Mouse (Mus musculus) MEL (cell line): ENCODE data around the gene Kntc1. TPM values are rescaled to one million over a fixed set of nuclear protein-coding genes. Genes with fewer than 3 reads are reported as not detected.

Experiments
- DNase-seq: peaks from one replicate; pipeline ENCODE4 v3.0.0; 2011; ENCODE audit warnings: low read depth, low spot score
- H3K27ac ChIP-seq: 2 replicates; pipeline ENCODE4 v1.5.1; 2012; ENCODE audit warnings: low read depth, mild to moderate bottlenecking, control low read depth, low read length, moderate library complexity; ENCODE audit not compliant: control insufficient read depth
- H3K27me3 ChIP-seq, 2 experiments: fragments of 150-350 bp in 1 of 2; sonication (generic) in 1 of 2; 2 replicates each; pipeline ENCODE4 v1.6.1; 2012; ENCODE audit warnings: low read length in 2 of 2, mild to moderate bottlenecking in 2 of 2, improper control_type of control experiment in 1 of 2, moderate library complexity in 1 of 2; ENCODE audit not compliant: insufficient read depth in 2 of 2, control insufficient read depth in 1 of 2
- H3K36me3 ChIP-seq, 2 experiments: 2 replicates each; pipeline ENCODE4 v1.6.1; 2012 to 2014; ENCODE audit warnings: low read length in 2 of 2, improper control_type of control experiment in 1 of 2, inconsistent platforms in 1 of 2, mild to moderate bottlenecking in 1 of 2; ENCODE audit not compliant: insufficient read depth in 2 of 2, control insufficient read depth in 1 of 2
- H3K4me1 ChIP-seq, 2 experiments: fragments of 150-350 bp in 1 of 2; sonication (generic) in 1 of 2; 2 replicates each; pipeline ENCODE4 v1.6.1; 2012; ENCODE audit warnings: low read length in 2 of 2, improper control_type of control experiment in 1 of 2, mild to moderate bottlenecking in 1 of 2; ENCODE audit not compliant: insufficient read depth in 2 of 2, control insufficient read depth in 1 of 2
- H3K4me3 ChIP-seq, 2 experiments: fragments of 150-350 bp in 1 of 2; sonication (generic) in 1 of 2; 2 replicates each; pipeline ENCODE4 v1.5.1; 2012; ENCODE audit warnings: low read depth in 2 of 2, low read length in 2 of 2, mild to moderate bottlenecking in 2 of 2, moderate library complexity in 2 of 2, control low read depth in 1 of 2, improper control_type of control experiment in 1 of 2; ENCODE audit not compliant: control insufficient read depth in 1 of 2, insufficient read depth in 1 of 2
- H3K79me2 ChIP-seq: 2 replicates; pipeline ENCODE4 v1.6.1; 2012; ENCODE audit warnings: mild to moderate bottlenecking, low read length, moderate library complexity; ENCODE audit not compliant: control insufficient read depth, poor library complexity, insufficient read depth
- H3K9ac ChIP-seq: 2 replicates; pipeline ENCODE4 v1.6.1; 2012; ENCODE audit warnings: low read depth, mild to moderate bottlenecking, control low read depth, low read length, moderate library complexity; ENCODE audit not compliant: control insufficient read depth, poor library complexity, severe bottlenecking
- H3K9me3 ChIP-seq: fragments of 150-350 bp; sonication (generic); replicated peaks from 2 replicates; pipeline ENCODE4 v1.6.1; 2012; ENCODE audit warnings: mild to moderate bottlenecking, low read length, improper control_type of control experiment, moderate library complexity; ENCODE audit not compliant: insufficient read depth
- BHLHE40 ChIP-seq: IDR thresholded peaks from 2 replicates; pipeline ENCODE4 v1.6.1; 2012; ENCODE audit warnings: low read depth, mild to moderate bottlenecking, inconsistent platforms, low read length, improper control_type of control experiment, borderline replicate concordance
- CHD2 ChIP-seq: IDR thresholded peaks from 2 replicates; pipeline ENCODE4 v1.6.1; 2011; ENCODE audit warnings: low read length, improper control_type of control experiment
- E2F4 ChIP-seq: IDR thresholded peaks from 2 replicates; pipeline ENCODE4 v1.6.1; 2011; ENCODE audit warnings: low read depth, low read length, improper control_type of control experiment, borderline replicate concordance
- ELF1 ChIP-seq: IDR thresholded peaks from 2 replicates; pipeline ENCODE4 v1.6.1; 2014; ENCODE audit warnings: low read depth, mild to moderate bottlenecking, inconsistent platforms, low read length, improper control_type of control experiment, moderate library complexity
- ETS1 ChIP-seq: IDR thresholded peaks from 2 replicates; pipeline ENCODE4 v1.6.1; 2012; ENCODE audit warnings: low read depth, mild to moderate bottlenecking, inconsistent platforms, low read length, improper control_type of control experiment, moderate library complexity
- GATA1 ChIP-seq: IDR thresholded peaks from 2 replicates; pipeline ENCODE4 v1.6.1; 2011; ENCODE audit warnings: low read depth, low read length, improper control_type of control experiment
- HCFC1 ChIP-seq: IDR thresholded peaks from 2 replicates; pipeline ENCODE4 v1.6.1; 2012; ENCODE audit warnings: low read depth, mild to moderate bottlenecking, inconsistent platforms, low read length, improper control_type of control experiment, moderate library complexity
- KAT2A ChIP-seq: conservative IDR thresholded peaks from 2 replicates; pipeline ENCODE4 v1.6.1; 2012; ENCODE audit warnings: low read depth, low read length, improper control_type of control experiment, inconsistent platforms
- MAFK ChIP-seq: IDR thresholded peaks from 2 replicates; pipeline ENCODE4 v1.6.1; 2011; ENCODE audit warnings: low read depth, mild to moderate bottlenecking, low read length, improper control_type of control experiment, borderline replicate concordance
- MAX ChIP-seq: IDR thresholded peaks from 2 replicates; pipeline ENCODE4 v1.6.1; 2011; ENCODE audit warnings: low read length, improper control_type of control experiment
- MAZ ChIP-seq: IDR thresholded peaks from 2 replicates; pipeline ENCODE4 v1.6.1; 2012; ENCODE audit warnings: low read depth, mild to moderate bottlenecking, inconsistent platforms, low read length, improper control_type of control experiment
- MEF2A ChIP-seq: IDR thresholded peaks from 2 replicates; pipeline ENCODE4 v1.6.1; 2014; ENCODE audit warnings: low read depth, mild to moderate bottlenecking, inconsistent platforms, low read length, improper control_type of control experiment; ENCODE audit not compliant: poor library complexity, insufficient replicate concordance, severe bottlenecking; ENCODE audit errors: extremely low read depth
- MXI1 ChIP-seq: IDR thresholded peaks from 2 replicates; pipeline ENCODE4 v1.6.1; 2011; ENCODE audit warnings: mild to moderate bottlenecking, low read depth, low read length, improper control_type of control experiment
- MYB ChIP-seq: IDR thresholded peaks from 2 replicates; pipeline ENCODE4 v1.6.1; 2011; ENCODE audit warnings: mild to moderate bottlenecking, low read depth, low read length, improper control_type of control experiment
- MYC ChIP-seq: IDR thresholded peaks from 2 replicates; pipeline ENCODE4 v1.6.1; 2011; ENCODE audit warnings: low read depth, mild to moderate bottlenecking, low read length, improper control_type of control experiment, moderate library complexity
- NELFE ChIP-seq: IDR thresholded peaks from 2 replicates; pipeline ENCODE4 v1.6.1; 2011; ENCODE audit warnings: low read depth, low read length, improper control_type of control experiment
- NRF1 ChIP-seq: IDR thresholded peaks from 2 replicates; pipeline ENCODE4 v1.6.1; 2014; ENCODE audit warnings: low read depth, mild to moderate bottlenecking, inconsistent platforms, low read length, improper control_type of control experiment, moderate library complexity; ENCODE audit not compliant: poor library complexity, insufficient read depth, severe bottlenecking
- POLR2A ChIP-seq, 2 experiments: IDR thresholded peaks; 2 replicates each; pipeline ENCODE4 v1.6.1; 2011 to 2012; ENCODE audit warnings: low read length in 2 of 2, mild to moderate bottlenecking in 2 of 2, control low read depth in 1 of 2, improper control_type of control experiment in 1 of 2, low read depth in 1 of 2, moderate library complexity in 1 of 2; ENCODE audit not compliant: control insufficient read depth in 1 of 2, insufficient read depth in 1 of 2, poor library complexity in 1 of 2
- POLR2AphosphoS2 ChIP-seq: IDR thresholded peaks from 2 replicates; pipeline ENCODE4 v1.6.1; 2011; ENCODE audit warnings: low read length, improper control_type of control experiment
- POLR2AphosphoS5 ChIP-seq: IDR thresholded peaks from 2 replicates; pipeline ENCODE4 v1.6.1; 2012; ENCODE audit warnings: low read depth, borderline replicate concordance, mild to moderate bottlenecking, inconsistent platforms, low read length, moderate library complexity, mixed read lengths
- RAD21 ChIP-seq: IDR thresholded peaks from 2 replicates; pipeline ENCODE4 v1.6.1; 2011; ENCODE audit warnings: mild to moderate bottlenecking, low read depth, low read length, improper control_type of control experiment
- RCOR1 ChIP-seq: IDR thresholded peaks from 2 replicates; pipeline ENCODE4 v1.6.1; 2012; ENCODE audit warnings: low read depth, mild to moderate bottlenecking, inconsistent platforms, low read length, improper control_type of control experiment
- SIN3A ChIP-seq: IDR thresholded peaks from 2 replicates; pipeline ENCODE4 v1.6.1; 2012; ENCODE audit warnings: low read length, improper control_type of control experiment, inconsistent platforms
- SMC3 ChIP-seq: IDR thresholded peaks from 2 replicates; pipeline ENCODE4 v1.6.1; 2011; ENCODE audit warnings: low read depth, low read length, improper control_type of control experiment
- TAL1 ChIP-seq: IDR thresholded peaks from 2 replicates; pipeline ENCODE4 v1.6.1; 2012; ENCODE audit warnings: mild to moderate bottlenecking, inconsistent platforms, low read length, moderate library complexity, mixed read lengths
- TBP ChIP-seq: IDR thresholded peaks from 2 replicates; pipeline ENCODE4 v1.8.0; 2011; ENCODE audit warnings: low read depth, low read length, improper control_type of control experiment
- TCF12 ChIP-seq: IDR thresholded peaks from 2 replicates; pipeline ENCODE4 v1.6.1; 2014; ENCODE audit warnings: low read depth, mild to moderate bottlenecking, inconsistent platforms, low read length, improper control_type of control experiment, moderate library complexity
- UBTF ChIP-seq: IDR thresholded peaks from 2 replicates; pipeline ENCODE4 v1.6.1; 2012; ENCODE audit warnings: low read depth, mild to moderate bottlenecking, inconsistent platforms, low read length, improper control_type of control experiment, moderate library complexity, borderline replicate concordance; ENCODE audit not compliant: insufficient read depth
- USF1 ChIP-seq: IDR thresholded peaks from 2 replicates; pipeline ENCODE4 v1.6.1; 2014; ENCODE audit warnings: low read depth, mild to moderate bottlenecking, inconsistent platforms, low read length, improper control_type of control experiment, moderate library complexity
- USF2 ChIP-seq, 2 experiments: IDR thresholded peaks; 2 replicates each; pipeline ENCODE4 v1.6.1; 2011 to 2012; ENCODE audit warnings: improper control_type of control experiment in 2 of 2, low read length in 2 of 2, borderline replicate concordance in 1 of 2, inconsistent platforms in 1 of 2, low read depth in 1 of 2, mild to moderate bottlenecking in 1 of 2; ENCODE audit not compliant: insufficient read depth in 1 of 2
- ZC3H11A ChIP-seq: IDR thresholded peaks from 2 replicates; pipeline ENCODE4 v1.6.1; 2012; ENCODE audit warnings: low read depth, mild to moderate bottlenecking, inconsistent platforms, low read length, improper control_type of control experiment
- ZKSCAN1 ChIP-seq: IDR thresholded peaks from 2 replicates; pipeline ENCODE4 v1.6.1; 2012; ENCODE audit warnings: low read depth, mild to moderate bottlenecking, inconsistent platforms, low read length, improper control_type of control experiment, moderate library complexity
- ZNF384 ChIP-seq: IDR thresholded peaks from 2 replicates; pipeline ENCODE4 v1.6.1; 2012; ENCODE audit warnings: low read depth, mild to moderate bottlenecking, inconsistent platforms, low read length, improper control_type of control experiment
- polyA plus RNA-seq, 2 experiments: library from polyadenylated mRNA; stranded (reverse) in 1 of 2; unstranded in 1 of 2; fragments of >175 nt in 1 of 2; fragments of >200 nt in 1 of 2; gene quantifications; 2 replicates each; pipeline versions ENCODE4 v1.2.1 to v1.2.4; 2012; ENCODE audit warnings: low replicate concordance in 2 of 2, low read depth in 1 of 2; ENCODE audit not compliant: insufficient read length in 2 of 2, insufficient read depth in 1 of 2, missing spikeins in 1 of 2
- total RNA-seq: library from RNA; depleted of rRNA; stranded (reverse); fragments of 300-350 nt; gene quantifications from 2 replicates; pipeline ENCODE4 v1.2.3, GENCODE M21; 2012; rRNA removed

Kntc1 gene
- total RNA-seq (27.0 and 28.5 TPM in 2 replicates), polyA plus RNA-seq (10 to 100 TPM in 1 of 2 experiments, not detected in 1; 29.7 TPM)

DNA sequence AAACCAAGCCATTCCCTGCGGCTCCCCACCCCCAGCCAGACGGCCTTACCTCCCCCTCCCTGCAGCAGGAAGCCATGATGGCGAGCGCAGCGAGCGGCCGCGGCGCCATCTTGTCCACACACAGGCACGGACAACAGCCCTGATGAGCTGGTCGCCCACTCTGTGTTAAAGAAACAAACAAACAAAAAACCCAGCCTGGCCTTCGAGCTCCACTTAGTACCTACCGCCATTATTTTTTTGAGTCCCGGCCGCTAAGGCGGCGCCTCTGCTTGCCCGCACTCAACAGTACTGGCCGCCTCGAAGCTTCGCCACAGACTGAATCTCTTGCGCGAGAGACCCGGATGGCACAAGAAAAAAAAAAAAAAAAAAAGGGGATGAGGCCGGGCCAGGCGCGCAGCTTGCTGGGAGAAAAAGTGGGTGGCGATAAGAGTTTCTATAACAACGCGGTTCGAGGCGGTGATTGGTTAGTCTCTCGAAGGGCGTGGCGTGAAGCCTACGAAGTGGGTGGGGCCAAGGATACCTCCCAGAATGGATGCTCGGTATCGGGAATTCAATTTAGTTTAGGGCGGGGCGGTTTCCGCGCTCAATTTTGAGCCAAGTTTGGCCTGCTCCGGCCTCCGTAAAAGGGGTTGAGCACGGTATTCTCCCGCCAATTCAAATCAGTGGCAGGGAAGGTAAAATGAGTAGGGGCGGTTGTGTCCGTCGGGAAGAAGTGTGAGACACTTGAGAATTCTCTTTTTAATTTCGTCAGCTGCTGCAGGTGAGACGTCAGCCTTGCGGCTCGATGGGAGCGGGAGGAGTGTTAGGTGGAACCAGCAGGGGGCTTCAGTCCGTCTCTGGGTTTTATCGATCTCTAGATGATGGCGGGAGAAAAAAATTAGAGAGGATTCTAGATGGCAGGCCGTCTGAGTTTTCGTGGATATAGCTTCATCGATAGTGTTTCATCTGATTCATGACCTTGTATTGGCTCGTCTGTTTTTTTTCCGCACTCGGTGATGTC is at the start of gene Kntc1, which contains the start of gene Rsrc2:
Gene Kntc1 (plus strand): TSS at position 652 of the 1,000 bp plus-strand sequence.
Gene Rsrc2 (minus strand): TSS at position 350 of the 1,000 bp plus-strand sequence.
- Histone ChIP-seq H3K36me3 (peaks cover 19 to 38% of the 10 kb centered on the region in 2 experiments), H3K4me1 (peaks cover 11 to 16% of the 10 kb centered on the region in 2 experiments), H3K79me2 (peaks cover 53% of the 10 kb centered on the region), H3K27ac (peak within 1 kb of the TSS; percentile 95), H3K9ac (peak within 1 kb of the TSS; percentile 94), H3K27me3 (no peaks in the 10 kb centered on the region), H3K4me3 (peak within 1 kb of the TSS; percentile 77 to 86), H3K9me3 (no peaks in the 10 kb centered on the region)
- peak; percentile 99 for DNase-seq
- TF ChIP-seq ETS1 (peak; percentile 46; the same call in 1 of the 2 replicates), USF2 (IDR thresholded peaks at IDR 0.05; ENCODE audit: borderline replicate concordance in 1 of 2, insufficient read depth in 1 of 2, low read depth in 1 of 2, low read length in 2 of 2) (no peak), KAT2A (peak; percentile 53; the same call in 1 of the 2 replicates), ZC3H11A (no peak; the same call in 1 of the 2 replicates), RAD21 (no peak), ZKSCAN1 (no peak; the same call in 1 of the 2 replicates), ZNF384 (peak; percentile 99), TCF12 (peak; percentile 58), MAZ (peak; percentile 94), MAFK (no peak), BHLHE40 (no peak), POLR2AphosphoS2 (peak; percentile 96), RCOR1 (no peak; the same call in 1 of the 2 replicates), MYC (peak; percentile 73), UBTF (no peak), TAL1 (no peak), POLR2A (IDR thresholded peaks at IDR 0.05; ENCODE audit: control insufficient read depth in 1 of 2, insufficient read depth in 1 of 2, low read depth in 1 of 2, low read length in 2 of 2, poor library complexity in 1 of 2) (peak; percentile 86 to 100), POLR2AphosphoS5 (no peak; the same call in 1 of the 2 replicates), SMC3 (no peak), MYB (no peak), CHD2 (no peak), MXI1 (peak; percentile 86), TBP (peak; percentile 89), E2F4 (peak; percentile 98), MAX (peak; percentile 70; the same call in 1 of the 2 replicates), MEF2A (no peak), USF1 (peak; percentile 40; the same call in 1 of the 2 replicates), SIN3A (peak; percentile 97), ELF1 (peak; percentile 70), HCFC1 (peak; percentile 86), GATA1 (peak; percentile 49), NRF1 (peak; percentile 36; the same call in 1 of the 2 replicates), NELFE (peak; percentile 97)
